Mouse (Mus musculus) right cerebral cortex, postnatal 10 days (tissue): ENCODE results near the gene Akap12.

Experiments
- DNase-seq, 2 experiments: peaks; one replicate each; pipeline ENCODE4 v3.0.0; 2021; ENCODE audit warnings: low spot score in 2 of 2

Gene Akap12

GRCm38 (mm10) chr10:4356640-4357039 is 90.5 kb downstream of the Akap12 start:
- no peak for DNase-seq

GRCm38 (mm10) chr10:4357435-4357834 is 91.3 kb downstream of the Akap12 start:
- DNase-seq = no peak

GRCm38 (mm10) chr10:4364618-4365017 is 98.4 kb downstream of the Akap12 start:
- no peak for DNase-seq

- no peak for DNase-seq
These were observed 103.9 kb downstream of the Akap12 start for GRCm38 (mm10) chr10:4370105-4370504.

- DNase-seq = peak; percentile 59 to 63
These were observed 105.8 kb downstream of the Akap12 start for GRCm38 (mm10) chr10:4372011-4372410.

GRCm38 (mm10) chr10:4373558-4373957 is 107.4 kb downstream of the Akap12 start:
- no peak for DNase-seq

GRCm38 (mm10) chr10:4374239-4374638 is 108.1 kb downstream of the Akap12 start:
- no peak for DNase-seq

- no peak for DNase-seq
These were observed 108.6 kb downstream of the Akap12 start for GRCm38 (mm10) chr10:4374734-4375133.

GRCm38 (mm10) chr10:4375267-4375666 is 109.1 kb downstream of the Akap12 start:
- no peak for DNase-seq

GRCm38 (mm10) chr10:4376461-4376860 is 110.3 kb downstream of the Akap12 start:
- no peak for DNase-seq

GRCm38 (mm10) chr10:4376931-4377330 is 110.8 kb downstream of the Akap12 start:
- no peak for DNase-seq

GRCm38 (mm10) chr10:4380748-4381147 is 114.6 kb downstream of the Akap12 start:
- no peak for DNase-seq

- DNase-seq = peak in 1 of 2 experiments; percentile 35
These were observed 118.1 kb downstream of the Akap12 start for GRCm38 (mm10) chr10:4384244-4384643.

- peak; percentile 97 for DNase-seq
These were observed 120.7 kb downstream of the Akap12 start for GRCm38 (mm10) chr10:4386609-4387591.

- DNase-seq = peak; percentile 81 to 82
These were observed 121.7 kb downstream of the Akap12 start, which contains the start of gene Zbtb2 for GRCm38 (mm10) chr10:4387701-4388383. Zbtb2 (minus strand) TSS chr10:4388108.

- DNase-seq = peak in 1 of 2 experiments; percentile 71
These were observed 122.2 kb downstream of the Akap12 start for GRCm38 (mm10) chr10:4388384-4388745.

- peak in 1 of 2 experiments; percentile 31 for DNase-seq
These were observed 122.9 kb downstream of the Akap12 start for GRCm38 (mm10) chr10:4389036-4389435.

- peak in 1 of 2 experiments; percentile 21 for DNase-seq
These were observed 123.4 kb downstream of the Akap12 start for GRCm38 (mm10) chr10:4389461-4390112.

- no peak for DNase-seq
These were observed 124.4 kb downstream of the Akap12 start for GRCm38 (mm10) chr10:4390550-4390949.

- DNase-seq = no peak
These were observed 124.9 kb downstream of the Akap12 start for GRCm38 (mm10) chr10:4391076-4391475.

GRCm38 (mm10) chr10:4391851-4392250 is 125.7 kb downstream of the Akap12 start:
- peak in 1 of 2 experiments; percentile 52 for DNase-seq

GRCm38 (mm10) chr10:4395321-4395720 is 129.1 kb downstream of the Akap12 start:
- no peak for DNase-seq
